Mouse (Mus musculus) activated CD4-positive, CD25-positive, alpha-beta regulatory T cell, adult 9 weeks (primary cell): ENCODE results near the gene Ube2l6. TPM values are rescaled to one million over a fixed set of nuclear protein-coding genes. Genes with fewer than 3 reads are reported as not detected.

Source experiments
- polyA plus RNA-seq: library from polyadenylated mRNA; unstranded; fragments of 100-300 nt; shearing (Covaris generic); gene quantifications from one replicate; pipeline ENCODE4 v1.2.1, GENCODE M21; 2017

Gene Ube2l6
- polyA plus RNA-seq: 77.5 TPM

GRCm38 (mm10) chr2:84798493-84798921 is at the start of gene Ube2l6:
TSS of gene Ube2l6 (plus strand) at chr2:84798828.

GRCm38 (mm10) chr2:84775241-84775640 is 23.4 kb upstream of the Ube2l6 start, which contains the start of gene Serping1:
TSS of gene Serping1 (minus strand) at chr2:84775444.

GRCm38 (mm10) chr2:84822552-84822951 is 23.9 kb downstream of the Ube2l6 start, which contains the start of gene Smtnl1:
TSS of gene Smtnl1 (minus strand) at chr2:84822652.

GRCm38 (mm10) chr2:84826488-84827282 is 28.1 kb downstream of the Ube2l6 start, which contains the start of gene Timm10:
TSS of gene Timm10 (plus strand) at chr2:84826997.

GRCm38 (mm10) chr2:84838593-84838949 is 39.9 kb downstream of the Ube2l6 start, which contains the start of gene Slc43a1:
TSS of gene Slc43a1 (plus strand) at chr2:84838850.

Other genes starting within 250 kb of the Ube2l6 start
- 2.9 TPM for gene Ctnnd1, start 148.1 kb upstream of the Ube2l6 start, polyA plus RNA-seq
- gene Btbd18, start 139.7 kb upstream of the Ube2l6 start, polyA plus RNA-seq: 0.12 TPM
- gene Selenoh, start 128.1 kb upstream of the Ube2l6 start, polyA plus RNA-seq: 89.0 TPM
- not detected for gene Gm28635, start 120.8 kb upstream of the Ube2l6 start, polyA plus RNA-seq
- 41.4 TPM for gene Med19, start 120.4 kb upstream of the Ube2l6 start, polyA plus RNA-seq
- 108 TPM for gene Tmx2, start 119.7 kb upstream of the Ube2l6 start, polyA plus RNA-seq
- 23.4 TPM for gene Zdhhc5, start 83.6 kb upstream of the Ube2l6 start, polyA plus RNA-seq
- gene Clp1, start 71.5 kb upstream of the Ube2l6 start, polyA plus RNA-seq: 62.7 TPM
- 2.3 TPM for gene Ypel4, start 64.8 kb upstream of the Ube2l6 start, polyA plus RNA-seq
- not detected for gene Gm19426, start 55.2 kb upstream of the Ube2l6 start, polyA plus RNA-seq
- not detected for gene Serping1, start 23.4 kb upstream of the Ube2l6 start, polyA plus RNA-seq
- gene Smtnl1, start 23.8 kb downstream of the Ube2l6 start, polyA plus RNA-seq: not detected
- 34.2 TPM for gene Timm10, start 28.2 kb downstream of the Ube2l6 start, polyA plus RNA-seq
- gene Slc43a1, start 40.0 kb downstream of the Ube2l6 start, polyA plus RNA-seq: 12.3 TPM
- gene Rtn4rl2, start 87.9 kb downstream of the Ube2l6 start, polyA plus RNA-seq: not detected
- gene Slc43a3, start 137.8 kb downstream of the Ube2l6 start, polyA plus RNA-seq: 14.3 TPM
- not detected for gene Prg2, start 181.6 kb downstream of the Ube2l6 start, polyA plus RNA-seq
- gene Prg3, start 189.4 kb downstream of the Ube2l6 start, polyA plus RNA-seq: not detected
- 229 TPM for gene Ssrp1, start 238.4 kb downstream of the Ube2l6 start, polyA plus RNA-seq
- gene P2rx3, start 238.6 kb downstream of the Ube2l6 start, polyA plus RNA-seq: not detected
- 19.2 TPM for gene Tnks1bp1, start 249.2 kb downstream of the Ube2l6 start, polyA plus RNA-seq